Mouse (Mus musculus) liver, postnatal 0 days (tissue): ENCODE data around the gene Txndc11. TPM values are rescaled to one million over a fixed set of nuclear protein-coding genes. Genes with fewer than 3 reads are reported as not detected.
A peak's percentile ranks its signal among the peaks of the same experiment; 100 is the strongest.
"Not testable (repeated sequence)": the region's sequence is repeated elsewhere in the genome, so short reads cannot be mapped to it uniquely, and the experiment has no call there.

Experiments
- ATAC-seq: fragments of 200-750 bp; cut with Nextera tagmentation; 2 replicates; pipeline ENCODE4 v1.8.0; 2017; ENCODE audit warnings: mild to moderate bottlenecking, moderate library complexity
- DNase-seq: peaks from one replicate; pipeline ENCODE4 v3.0.0-alpha.2; 2016
- H3K27ac ChIP-seq: fragments of 300-500 bp; sonication (generic); 2 replicates; pipeline ENCODE4 v1.5.1; 2014; ENCODE audit warnings: antibody characterized with exemption, moderate library complexity, mild to moderate bottlenecking, low read depth
- H3K27me3 ChIP-seq: fragments of 300-500 bp; sonication (generic); 2 replicates; pipeline ENCODE4 v1.6.1; 2014; ENCODE audit warnings: low read length, control low read depth, mixed read lengths; ENCODE audit not compliant: insufficient read depth
- H3K36me3 ChIP-seq: fragments of 300-500 bp; sonication (generic); replicated peaks from 2 replicates; pipeline ENCODE4 v1.6.1; 2014; ENCODE audit warnings: mild to moderate bottlenecking, control low read depth, low read length, moderate library complexity, mixed read lengths; ENCODE audit not compliant: insufficient read depth
- H3K4me1 ChIP-seq: fragments of 300-500 bp; sonication (generic); 2 replicates; pipeline ENCODE4 v1.6.1; 2014; ENCODE audit warnings: antibody characterized with exemption, mild to moderate bottlenecking, control low read depth; ENCODE audit not compliant: insufficient read depth
- H3K4me2 ChIP-seq: fragments of 300-500 bp; sonication (generic); 2 replicates; pipeline ENCODE4 v1.6.1; 2014; ENCODE audit warnings: low read depth, mild to moderate bottlenecking, low read length, moderate library complexity, mixed read lengths
- H3K4me3 ChIP-seq: fragments of 300-500 bp; sonication (generic); 2 replicates; pipeline ENCODE4 v1.5.1; 2014; ENCODE audit warnings: low read depth, low read length
- H3K9ac ChIP-seq: fragments of 300-500 bp; sonication (generic); replicated peaks from 2 replicates; pipeline ENCODE4 v1.6.1; 2014; ENCODE audit warnings: mild to moderate bottlenecking, moderate library complexity
- H3K9me3 ChIP-seq: fragments of 300-500 bp; sonication (generic); 2 replicates; pipeline ENCODE4 v1.6.1; 2016; ENCODE audit warnings: mild to moderate bottlenecking, control low read depth, low read length, mixed read lengths
- CTCF ChIP-seq: sonication (generic); IDR thresholded peaks from 2 replicates; pipeline ENCODE4 v1.5.1; 2016; ENCODE audit warnings: antibody characterized with exemption, low read depth
- EP300 ChIP-seq: IDR thresholded peaks from 2 replicates; pipeline ENCODE4 v1.6.1; 2016; ENCODE audit warnings: antibody characterized with exemption, low read depth, mild to moderate bottlenecking
- WGBS: fragments of 180-500 bp; shearing (Covaris S2); extraction: QIAGEN DNeasy Blood & Tissue Kit; methylation state at CpG from one replicate; pipeline ENCODE4 v1.1.7; 2014; ENCODE audit not compliant: insufficient replicate concordance; 5-methylcytosine and 5-hydroxymethylcytosine counted together
- polyA plus RNA-seq: library from polyadenylated mRNA; unstranded; fragments of >200 nt; fragmentation: Nextera tagmentation; extraction: Ambion mirVana; gene quantifications from 2 replicates; pipeline ENCODE4 v1.2.1, GENCODE M21; 2015

Txndc11 gene
- polyA plus RNA-seq, 1 experiment from 2014 or later, result 17.9 TPM

GRCm38 (mm10) chr16:11175100-11175488, 40.6 kb upstream of the Txndc11 start:
- Histone ChIP-seq H3K27ac (peak overlapping the region; percentile 94), H3K4me1 (peaks cover 37% of the 10 kb centered on the region), H3K4me2 (peak overlapping the region; percentile 72), H3K4me3 (peak overlapping the region; percentile 80), H3K36me3 (no peaks in the 10 kb centered on the region), H3K27me3 (no peaks in the 10 kb centered on the region), H3K9me3 (no peaks in the 10 kb centered on the region), H3K9ac (peak overlapping the region; percentile 89)
- TF ChIP-seq CTCF (no peak), EP300 (0 out of 2 replicates have a peak, but pooled peaks have one; percentile 6)
- ATAC-seq (no peak), DNase-seq (no peak)
- WGBS, result 2% methylated on average over 9 of the region's 9 CpGs

DNA sequence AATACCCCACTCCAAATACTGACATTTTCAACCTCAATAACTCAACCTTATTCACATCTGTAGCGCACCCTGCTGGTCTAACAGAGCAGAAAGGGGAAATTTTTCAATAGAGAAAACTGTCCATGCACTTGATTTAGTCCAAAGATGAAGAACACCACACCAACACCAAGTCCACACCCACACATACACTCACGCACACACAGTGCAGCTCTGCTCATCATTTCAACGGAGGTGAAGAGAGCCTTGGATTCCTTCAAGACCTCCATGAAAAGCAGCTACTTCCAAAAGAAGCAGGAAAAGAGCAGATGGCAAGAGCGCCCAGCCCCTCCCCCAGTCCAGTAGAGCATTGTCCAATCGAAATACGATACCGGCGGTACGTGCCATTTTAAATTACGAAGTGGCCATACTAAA, 40.2 kb upstream of the Txndc11 start:
- WGBS, result 4% methylated on average over 10 of the region's 10 CpGs
- TF ChIP-seq EP300, result no peak
- peak; percentile 79 for TF ChIP-seq CTCF

DNA sequence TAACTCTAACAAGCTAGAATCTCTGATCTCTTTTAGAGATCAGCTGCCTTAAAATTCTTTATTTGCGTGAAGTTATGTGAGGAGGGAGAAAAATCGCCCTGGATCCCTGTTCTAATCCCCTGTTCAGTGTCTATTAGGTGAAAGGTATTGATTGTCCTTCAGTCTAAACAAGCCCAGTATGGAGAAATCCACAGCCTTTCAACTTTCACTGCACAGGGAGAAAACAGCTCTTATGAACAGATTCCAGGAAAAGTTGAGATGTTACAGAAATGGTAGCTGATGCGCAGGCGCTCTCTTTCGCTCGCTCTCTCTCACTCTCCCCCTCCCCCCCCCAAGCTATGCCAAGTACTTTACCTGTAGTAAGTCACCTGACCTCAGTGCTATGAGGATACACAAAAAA, 37.2 kb upstream of the Txndc11 start:
- Histone ChIP-seq H3K9me3 (no peaks in the 10 kb centered on the region), H3K4me1 (peaks cover 26% of the 10 kb centered on the region), H3K4me3 (no peak overlapping the region), H3K4me2 (peak overlapping the region; percentile 30; the same call in 1 of the 2 replicates), H3K27ac (peak overlapping the region; percentile 93), H3K27me3 (no peaks in the 10 kb centered on the region), H3K36me3 (no peaks in the 10 kb centered on the region), H3K9ac (no peak overlapping the region)
- TF ChIP-seq CTCF (no peak), EP300 (no peak)
- WGBS, result 71% methylated on average over 6 of the region's 6 CpGs
- ATAC-seq (peak; percentile 63), DNase-seq (peak; percentile 74)

More for the DNA sequence above, 40.2 kb upstream of the Txndc11 start:
- H3K27me3 ChIP-seq, result no peaks in the 10 kb centered on the region
- H3K36me3 ChIP-seq, result no peaks in the 10 kb centered on the region
- H3K4me1 ChIP-seq, result peaks cover 37% of the 10 kb centered on the region
- ATAC-seq (no peak), DNase-seq (peak; percentile 73)
- peak overlapping the region; percentile 80 for H3K4me3 ChIP-seq
- no peaks in the 10 kb centered on the region for H3K9me3 ChIP-seq
- H3K4me2 ChIP-seq, result peak overlapping the region; percentile 72
- peak overlapping the region; percentile 89 for H3K9ac ChIP-seq
- H3K27ac ChIP-seq, result peak overlapping the region; percentile 94

DNA sequence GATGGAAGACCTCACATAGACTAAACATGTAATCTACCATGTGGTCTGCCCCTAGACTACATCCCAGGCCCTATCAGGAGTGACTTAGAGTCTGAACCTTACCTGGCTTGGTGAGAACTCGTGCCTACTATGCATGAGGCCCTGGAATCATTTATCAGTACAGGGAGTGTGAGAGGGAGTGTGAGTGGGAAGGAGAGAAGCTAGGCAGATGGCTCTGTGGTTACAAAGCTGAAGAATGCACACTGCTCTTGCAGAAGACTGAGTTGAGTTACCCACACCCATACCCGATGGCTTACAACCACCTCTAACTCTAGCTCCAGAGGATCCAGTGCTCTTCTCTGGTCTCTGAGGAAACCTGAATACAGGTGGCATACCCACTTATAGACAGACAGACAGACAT, 32.0 kb upstream of the Txndc11 start:
- Histone ChIP-seq H3K9ac (no peak overlapping the region), H3K36me3 (peaks cover 16% of the 10 kb centered on the region), H3K9me3 (no peaks in the 10 kb centered on the region), H3K27me3 (no peaks in the 10 kb centered on the region), H3K4me1 (peaks cover 6% of the 10 kb centered on the region), H3K27ac (no peak overlapping the region), H3K4me2 (no peak overlapping the region), H3K4me3 (no peak overlapping the region)
- TF ChIP-seq EP300, result no peak
- no peak for TF ChIP-seq CTCF
- DNase-seq (no peak), ATAC-seq (no peak)
- WGBS, result 66% methylated on average over 2 of the region's 2 CpGs

DNA sequence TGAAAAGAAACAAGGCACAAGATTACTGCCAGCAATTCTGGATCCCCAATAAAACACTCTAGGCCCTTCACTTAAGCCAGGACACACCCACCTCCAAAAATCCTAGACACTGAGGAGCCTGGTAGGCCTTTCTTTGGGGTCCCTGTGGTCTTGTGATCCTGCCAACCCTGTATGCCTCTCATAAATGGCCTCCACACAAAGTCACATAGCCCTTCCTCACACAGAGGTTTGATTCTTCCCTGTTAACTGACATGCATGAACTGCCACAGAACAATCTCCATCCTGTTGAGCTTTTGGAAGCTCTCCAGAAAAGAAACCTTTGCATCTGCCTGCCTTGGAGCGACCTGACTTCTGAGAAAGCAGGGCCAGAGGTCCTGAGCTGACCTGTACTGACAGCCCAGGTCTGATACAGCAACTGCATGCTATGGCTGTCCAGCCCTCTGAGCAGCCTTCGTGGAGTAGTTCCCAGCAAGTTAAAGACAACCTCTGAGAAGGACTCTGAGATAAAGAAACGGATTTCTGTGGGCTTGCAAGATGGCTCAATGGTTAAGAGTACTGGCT, 30.3 kb upstream of the Txndc11 start:
- H3K36me3 ChIP-seq, result peaks cover 22% of the 10 kb centered on the region
- no peak for ATAC-seq
- no peak overlapping the region for H3K27ac ChIP-seq
- no peaks in the 10 kb centered on the region for H3K9me3 ChIP-seq
- H3K9ac ChIP-seq, result no peak overlapping the region
- TF ChIP-seq EP300 (no peak), CTCF (no peak)
- 61% methylated on average over 3 of the region's 3 CpGs for WGBS
- no peaks in the 10 kb centered on the region for H3K27me3 ChIP-seq
- H3K4me1 ChIP-seq, result no peaks in the 10 kb centered on the region
- H3K4me2 ChIP-seq, result no peak overlapping the region
- DNase-seq, result no peak
- H3K4me3 ChIP-seq, result no peak overlapping the region

DNA sequence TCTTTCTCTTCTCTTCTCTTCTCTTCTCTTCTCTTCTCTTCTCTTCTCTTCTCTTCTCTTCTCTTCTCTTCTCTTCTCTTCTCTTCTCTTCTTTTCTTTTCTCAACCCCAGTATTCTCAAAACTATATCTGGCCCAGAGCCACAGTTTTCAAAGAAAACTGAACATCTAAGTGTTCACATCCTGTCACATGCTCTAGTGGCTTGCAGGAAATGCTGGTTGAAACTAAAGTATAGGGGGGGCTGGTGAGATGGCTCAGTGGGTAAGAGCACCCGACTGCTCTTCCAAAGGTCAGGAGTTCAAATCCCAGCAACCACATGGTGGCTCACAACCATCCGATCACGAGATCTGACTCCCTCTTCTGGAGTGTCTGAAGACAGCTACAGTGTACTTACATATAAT, 23.3 kb upstream of the Txndc11 start:
- not testable (repeated sequence) for H3K9ac ChIP-seq, H3K4me2 ChIP-seq, H3K4me1 ChIP-seq, H3K4me3 ChIP-seq, H3K9me3 ChIP-seq, ATAC-seq, H3K27me3 ChIP-seq, H3K27ac ChIP-seq, DNase-seq
- 35% methylated on average over 1 of the region's 3 CpGs for WGBS
- peaks cover 80% of the 10 kb centered on the region for H3K36me3 ChIP-seq

GRCm38 (mm10) chr16:11154500-11154899, 20.1 kb upstream of the Txndc11 start:
- TF ChIP-seq CTCF, result peak; percentile 44
- no peak for TF ChIP-seq EP300
- Histone ChIP-seq H3K27me3 (no peaks in the 10 kb centered on the region), H3K4me3 (no peak overlapping the region), H3K4me2 (no peak overlapping the region), H3K36me3 (peaks cover 82% of the 10 kb centered on the region), H3K9ac (no peak overlapping the region), H3K9me3 (0 out of 2 replicates have a peak, but pooled peaks cover 2% of the 10 kb centered on the region), H3K4me1 (no peaks in the 10 kb centered on the region), H3K27ac (no peak overlapping the region)
- no peak for DNase-seq
- no peak for ATAC-seq

GRCm38 (mm10) chr16:11143706-11144483, 9.4 kb upstream of the Txndc11 start:
- not testable (repeated sequence) for H3K4me3 ChIP-seq, H3K27me3 ChIP-seq, H3K27ac ChIP-seq, ATAC-seq, H3K4me2 ChIP-seq, H3K9me3 ChIP-seq, H3K9ac ChIP-seq, DNase-seq, H3K4me1 ChIP-seq
- 35% methylated on average over 53 of the region's 56 CpGs for WGBS
- peaks cover 77% of the 10 kb centered on the region for H3K36me3 ChIP-seq
